Mouse (Mus musculus) midbrain, embryonic 10.5 days (tissue): ENCODE results near the gene Tm6sf1. TPM values are rescaled to one million over a fixed set of nuclear protein-coding genes. Genes with fewer than 3 reads are reported as not detected.
A peak's percentile ranks its signal among the peaks of the same experiment; 100 is the strongest.

ENCODE experiments used
- DNase-seq: peaks from one replicate; pipeline ENCODE4 v3.0.0-alpha.2; 2017; ENCODE audit warnings: low spot score
- H3K27ac ChIP-seq: fragments of 300-500 bp; sonication (generic); replicated peaks from 2 replicates; pipeline ENCODE4 v1.5.1; 2016; ENCODE audit warnings: mild to moderate bottlenecking
- H3K27me3 ChIP-seq: fragments of 300-500 bp; sonication (generic); 2 replicates; pipeline ENCODE4 v1.6.1; 2016; ENCODE audit warnings: low read depth, mild to moderate bottlenecking; ENCODE audit not compliant: poor library complexity, severe bottlenecking
- H3K36me3 ChIP-seq: fragments of 300-500 bp; sonication (generic); 2 replicates; pipeline ENCODE4 v1.6.1; 2016; ENCODE audit warnings: mild to moderate bottlenecking, moderate library complexity
- H3K4me1 ChIP-seq: fragments of 300-500 bp; sonication (generic); 2 replicates; pipeline ENCODE4 v1.6.1; 2016
- H3K4me3 ChIP-seq: fragments of 300-500 bp; sonication (generic); 2 replicates; pipeline ENCODE4 v1.5.1; 2016; ENCODE audit warnings: mild to moderate bottlenecking, moderate library complexity
- H3K9me3 ChIP-seq: fragments of 300-500 bp; sonication (generic); replicated peaks from 2 replicates; pipeline ENCODE4 v1.6.1; 2016; ENCODE audit warnings: mild to moderate bottlenecking
- WGBS: fragments of 180-500 bp; shearing (Covaris S2); methylation state at CpG from one replicate; pipeline ENCODE4 v1.1.7; 2016; 5-methylcytosine and 5-hydroxymethylcytosine counted together
- polyA plus RNA-seq: library from polyadenylated mRNA; unstranded; fragments of >200 nt; fragmentation: Nextera tagmentation; extraction: Ambion mirVana; gene quantifications from 2 replicates; pipeline ENCODE4 v1.2.1, GENCODE M21; 2016

Gene Tm6sf1
- polyA plus RNA-seq, 1 experiment from 2014 or later, result 12.6 TPM

- Histone ChIP-seq H3K36me3 (no peaks in the 10 kb centered on the region), H3K27ac (no peak overlapping the region), H3K4me3 (no peak overlapping the region), H3K4me1 (no peaks in the 10 kb centered on the region), H3K27me3 (no peaks in the 10 kb centered on the region), H3K9me3 (no peaks in the 10 kb centered on the region)
- WGBS, result 86% methylated on average over 1 of the region's 1 CpGs
- no peak for DNase-seq
Measured at GRCm38 (mm10) chr7:81921379-81921952, 62.7 kb downstream of the Tm6sf1 start.

- Histone ChIP-seq H3K4me3 (no peak overlapping the region), H3K27me3 (no peaks in the 10 kb centered on the region), H3K36me3 (no peaks in the 10 kb centered on the region), H3K27ac (no peak overlapping the region), H3K4me1 (peaks cover 36% of the 10 kb centered on the region), H3K9me3 (no peaks in the 10 kb centered on the region)
- WGBS, result 83% methylated on average over 7 of the region's 7 CpGs
- no peak for DNase-seq
Measured at GRCm38 (mm10) chr7:81928998-81929397, 70.2 kb downstream of the Tm6sf1 start.

GRCm38 (mm10) chr7:81932521-81933045 lies 73.8 kb downstream of the Tm6sf1 start:
- no peaks in the 10 kb centered on the region for H3K9me3 ChIP-seq
- no peaks in the 10 kb centered on the region for H3K36me3 ChIP-seq
- peaks cover 41% of the 10 kb centered on the region for H3K4me1 ChIP-seq
- DNase-seq, result no peak
- H3K27ac ChIP-seq, result peak overlapping the region; percentile 98
- H3K4me3 ChIP-seq, result peak overlapping the region; percentile 89
- H3K27me3 ChIP-seq, result peaks cover 24% of the 10 kb centered on the region
- 51% methylated on average over 5 of the region's 5 CpGs for WGBS

- H3K27me3 ChIP-seq, result peaks cover 24% of the 10 kb centered on the region
- H3K27ac ChIP-seq, result peak overlapping the region; percentile 98
- 10% methylated on average over 23 of the region's 23 CpGs for WGBS
- no peak for DNase-seq
- H3K9me3 ChIP-seq, result no peaks in the 10 kb centered on the region
- H3K36me3 ChIP-seq, result no peaks in the 10 kb centered on the region
- peak overlapping the region; percentile 89 for H3K4me3 ChIP-seq
- H3K4me1 ChIP-seq, result peaks cover 41% of the 10 kb centered on the region
Measured at GRCm38 (mm10) chr7:81933061-81933600, 74.3 kb downstream of the Tm6sf1 start.

- Histone ChIP-seq H3K27me3 (peaks cover 24% of the 10 kb centered on the region), H3K9me3 (no peaks in the 10 kb centered on the region), H3K4me1 (peaks cover 36% of the 10 kb centered on the region), H3K4me3 (peak overlapping the region; percentile 89), H3K36me3 (no peaks in the 10 kb centered on the region), H3K27ac (peak overlapping the region; percentile 98)
- under 1% methylated on average over 95 of the region's 103 CpGs for WGBS
- peak; percentile 78 for DNase-seq
Measured at GRCm38 (mm10) chr7:81933601-81934266, 74.9 kb downstream of the Tm6sf1 start.

Other genes with a start within 250 kb of the Tm6sf1 start
- 11.9 and 12.9 TPM in 2 replicates for gene Homer2, start 151.5 kb upstream of the Tm6sf1 start, polyA plus RNA-seq
- gene Ramac, start 96.1 kb upstream of the Tm6sf1 start, polyA plus RNA-seq, result 131 and 136 TPM in 2 replicates
- 51.0 and 52.2 TPM in 2 replicates for gene 3110040N11Rik, start 69.5 kb upstream of the Tm6sf1 start, polyA plus RNA-seq
- gene Btbd1, start 29.6 kb upstream of the Tm6sf1 start, polyA plus RNA-seq, result 66.3 and 70.3 TPM in 2 replicates
- gene Gm10160, start 3.2 kb upstream of the Tm6sf1 start, polyA plus RNA-seq, result not detected in 2 replicates
- gene Hdgfl3, start 75.5 kb downstream of the Tm6sf1 start, polyA plus RNA-seq, result 22.8 and 26.2 TPM in 2 replicates
- gene Bnc1, start 133.3 kb downstream of the Tm6sf1 start, polyA plus RNA-seq, result 0.31 and 0.57 TPM in 2 replicates